Mouse (Mus musculus): Measurements from ENCODE around the gene Alg3. TPM values are rescaled to one million over a fixed set of nuclear protein-coding genes. Genes with fewer than 3 reads are reported as not detected.

Gene Alg3
- 22.9 and 28.4 TPM in 2 replicates for polyA plus RNA-seq (2015; fragmentation: Nextera tagmentation; extraction: Ambion mirVana)

GRCm38 (mm10) chr16:20611357-20612227 is at the start of gene Alg3, which contains the start of the genes Eef1akmt4 and Gm49333:
Alg3 (minus strand) TSS chr16:20611735.
Eef1akmt4 (plus strand) TSS chr16:20611593.
Gm49333 (plus strand) TSS chr16:20611610.
- DNase-seq (ENCODE audit: low spot score), result peak; percentile 90

- DNase-seq (ENCODE audit: low spot score), result no peak
Observed at GRCm38 (mm10) chr16:20657661-20658060, 46.1 kb upstream of the Alg3 start.

- DNase-seq (ENCODE audit: low spot score), result no peak
Observed at GRCm38 (mm10) chr16:20653315-20653714, 41.8 kb upstream of the Alg3 start.

- DNase-seq (ENCODE audit: low spot score), result peak; percentile 5
Observed at GRCm38 (mm10) chr16:20651947-20652310, 40.4 kb upstream of the Alg3 start.

GRCm38 (mm10) chr16:20651076-20651946 is 39.8 kb upstream of the Alg3 start, which contains the start of gene Psmd2:
Psmd2 (plus strand) TSS chr16:20651652.
- peak; percentile 89 for DNase-seq (ENCODE audit: low spot score)

GRCm38 (mm10) chr16:20643911-20644310 is 32.4 kb upstream of the Alg3 start:
- no peak for DNase-seq (ENCODE audit: low spot score)

GRCm38 (mm10) chr16:20642161-20642560 is 30.6 kb upstream of the Alg3 start:
- DNase-seq (ENCODE audit: low spot score), result peak; percentile 56

GRCm38 (mm10) chr16:20638367-20638766 is 26.8 kb upstream of the Alg3 start:
- DNase-seq (ENCODE audit: low spot score), result no peak

GRCm38 (mm10) chr16:20637410-20637809 is 25.9 kb upstream of the Alg3 start:
- no peak for DNase-seq (ENCODE audit: low spot score)

GRCm38 (mm10) chr16:20629731-20630634 is 18.4 kb upstream of the Alg3 start, which contains the start of gene Ece2:
Ece2 (plus strand) TSS chr16:20629828.
- DNase-seq (ENCODE audit: low spot score), result no peak

GRCm38 (mm10) chr16:20628871-20629391 is 17.4 kb upstream of the Alg3 start:
- DNase-seq (ENCODE audit: low spot score), result no peak

GRCm38 (mm10) chr16:20623211-20623610 is 11.7 kb upstream of the Alg3 start:
- no peak for DNase-seq (ENCODE audit: low spot score)

GRCm38 (mm10) chr16:20621991-20622685 is 10.6 kb upstream of the Alg3 start:
- DNase-seq (ENCODE audit: low spot score), result peak; percentile 19

GRCm38 (mm10) chr16:20621191-20621990 is 9.9 kb upstream of the Alg3 start, which contains the start of gene Camk2n2:
Camk2n2 (minus strand) TSS chr16:20621287.
- peak; percentile 34 for DNase-seq (ENCODE audit: low spot score)

GRCm38 (mm10) chr16:20620751-20621190 is 9.2 kb upstream of the Alg3 start:
- no peak for DNase-seq (ENCODE audit: low spot score)

GRCm38 (mm10) chr16:20620399-20620735 is 8.8 kb upstream of the Alg3 start:
- DNase-seq (ENCODE audit: low spot score), result peak; percentile 7

- peak; percentile 15 for DNase-seq (ENCODE audit: low spot score)
Observed at GRCm38 (mm10) chr16:20619541-20620398, 8.2 kb upstream of the Alg3 start.

Measured in thymus, postnatal 0 days (tissue).